Mouse (Mus musculus) gastrocnemius, adult 18-20 months (tissue): ENCODE results near the gene Sox1. TPM values are rescaled to one million over a fixed set of nuclear protein-coding genes. Genes with fewer than 3 reads are reported as not detected.

Experiments used
- DNase-seq: peaks from one replicate; pipeline ENCODE4 v3.0.0; 2021; ENCODE audit warnings: low spot score
- total RNA-seq, 2 experiments: library from RNA; stranded (reverse); gene quantifications; 2 replicates each; pipeline ENCODE4 v1.2.3; 2021

Sox1 gene
- total RNA-seq, 2 experiments from 2014 or later = not detected

- DNase-seq = no peak
Measured at GRCm38 (mm10) chr8:12388390-12389115, 6.5 kb upstream of the Sox1 start.

- no peak for DNase-seq
Measured at GRCm38 (mm10) chr8:12389116-12389471, 6.0 kb upstream of the Sox1 start.

GRCm38 (mm10) chr8:12389801-12390639 lies 5.1 kb upstream of the Sox1 start:
- DNase-seq = no peak

GRCm38 (mm10) chr8:12390640-12391365 lies 4.3 kb upstream of the Sox1 start:
- DNase-seq = no peak

GRCm38 (mm10) chr8:12391366-12392250 lies 3.5 kb upstream of the Sox1 start:
- DNase-seq = no peak

GRCm38 (mm10) chr8:12392801-12393200 lies 2.3 kb upstream of the Sox1 start:
- DNase-seq = no peak

- DNase-seq = no peak
Measured at GRCm38 (mm10) chr8:12394385-12395000, 602 bp upstream of the Sox1 start.

- DNase-seq = no peak
Measured at GRCm38 (mm10) chr8:12396501-12397345, 1.6 kb downstream of the Sox1 start.

- DNase-seq = no peak
Measured at GRCm38 (mm10) chr8:12397346-12397925, 2.3 kb downstream of the Sox1 start.

- DNase-seq = no peak
Measured at GRCm38 (mm10) chr8:12398011-12398945, 3.2 kb downstream of the Sox1 start.

- DNase-seq = no peak
Measured at GRCm38 (mm10) chr8:12399421-12400205, 4.5 kb downstream of the Sox1 start.

GRCm38 (mm10) chr8:12400611-12401390 lies 5.7 kb downstream of the Sox1 start:
- DNase-seq = no peak

GRCm38 (mm10) chr8:12401391-12402270 lies 6.5 kb downstream of the Sox1 start:
- DNase-seq = no peak

- DNase-seq = no peak
Measured at GRCm38 (mm10) chr8:12402709-12403108, 7.6 kb downstream of the Sox1 start.

GRCm38 (mm10) chr8:12408020-12408419 lies 12.9 kb downstream of the Sox1 start:
- DNase-seq = no peak

- DNase-seq = no peak
Measured at GRCm38 (mm10) chr8:12409976-12410375, 14.9 kb downstream of the Sox1 start.
